Comparison of ENCODE assay signal across 22 mouse cellular contexts in genomic region chr11:57998168-57998567, GRCm38 (mm10). TPM values are rescaled to one million over a fixed set of nuclear protein-coding genes. Genes with fewer than 3 reads are reported as not detected.
DNase-seq lines count a peak whose midpoint lies in the region; ATAC-seq and TF ChIP-seq lines count a peak whose summit lies in the region.
"Had no signal": no experiment of that assay in that cellular context is flagged by ENCODE, and none has a peak within 500 bp of the region (broad histone marks: within the 10 kb centered on the region; RNA-seq: fewer than 3 reads in every experiment).

No protein-coding gene starts in this region.

- no peak for TF ChIP-seq CTCF in MEL (IDR thresholded peaks at IDR 0.05 in 2 of 3, conservative IDR thresholded peaks at IDR 0.05 in 1 of 3; ENCODE audit: control insufficient read depth in 1 of 3, insufficient read depth in 1 of 3, low read depth in 2 of 3, low read length in 3 of 3, poor library complexity in 1 of 3, severe bottlenecking in 1 of 3)

- H3K9ac ChIP-seq in liver, embryonic 13.5 days, result peak overlapping the region; percentile 16; the same call in 1 of the 2 replicates
- H3K9ac ChIP-seq in liver, embryonic 11.5 days (ENCODE audit: low read depth, low read length), result no peak overlapping the region
- peak overlapping the region; percentile 1; the same call in 1 of the 2 replicates for H3K9ac ChIP-seq in MEL (ENCODE audit: control insufficient read depth, low read depth, low read length, poor library complexity, severe bottlenecking)
- H3K9ac ChIP-seq: embryonic facial prominence, embryonic 12.5 days; embryonic facial prominence, embryonic 15.5 days; forebrain, postnatal 0 days; hindbrain, embryonic 12.5 days; hindbrain, embryonic 15.5 days had no signal

- H3K36me3 ChIP-seq in liver, embryonic 13.5 days, result no peaks in the 10 kb centered on the region
- H3K36me3 ChIP-seq in liver, embryonic 11.5 days (ENCODE audit: control insufficient read depth, insufficient read depth, low read length), result no peaks in the 10 kb centered on the region
- no peaks in the 10 kb centered on the region for H3K36me3 ChIP-seq in MEL (ENCODE audit: control insufficient read depth in 1 of 2, insufficient read depth in 2 of 2, low read length in 2 of 2)
- H3K36me3 ChIP-seq: embryonic facial prominence, embryonic 12.5 days; embryonic facial prominence, embryonic 15.5 days; hindbrain, embryonic 12.5 days; hindbrain, embryonic 15.5 days had no signal

- TF ChIP-seq POLR2A in MEL (IDR thresholded peaks at IDR 0.05; ENCODE audit: control insufficient read depth in 1 of 2, insufficient read depth in 1 of 2, low read depth in 1 of 2, low read length in 2 of 2, poor library complexity in 1 of 2), result no peak

- no peaks in the 10 kb centered on the region for H3K27me3 ChIP-seq in liver, embryonic 13.5 days
- no peaks in the 10 kb centered on the region for H3K27me3 ChIP-seq in liver, embryonic 11.5 days (replicated peaks; ENCODE audit: control insufficient read depth, insufficient read depth, low read length)
- no peaks in the 10 kb centered on the region for H3K27me3 ChIP-seq in MEL (ENCODE audit: control insufficient read depth in 1 of 2, insufficient read depth in 2 of 2, low read length in 2 of 2)
- H3K27me3 ChIP-seq: embryonic facial prominence, embryonic 15.5 days; hindbrain, embryonic 12.5 days; hindbrain, embryonic 15.5 days had no signal

- no peak for DNase-seq in liver, embryonic 13.5 days
- DNase-seq in liver, embryonic 11.5 days (ENCODE audit: low spot score), result no peak
- DNase-seq in MEL (ENCODE audit: low read depth, low spot score), result peak; percentile 77
- no peak for DNase-seq in right cerebral cortex, postnatal 36 days (ENCODE audit: low spot score in 2 of 2)
- DNase-seq in ovary, postnatal 10 days (ENCODE audit: low spot score), result no peak
- DNase-seq: adrenal gland, postnatal 36 days; cerebellum, adult 18-20 months; cerebellum, adult 9-10 months; cerebellum, postnatal 14 days; forebrain, postnatal 0 days; gastrocnemius, postnatal 10 days; gastrocnemius, postnatal 36 days; heart, adult 11 months had no signal

- H3K79me2 ChIP-seq in MEL (ENCODE audit: control insufficient read depth, insufficient read depth, low read length, poor library complexity), result no peaks in the 10 kb centered on the region

- no peak overlapping the region for H3K4me3 ChIP-seq in liver, embryonic 13.5 days (replicated peaks)
- no peak overlapping the region for H3K4me3 ChIP-seq in liver, embryonic 11.5 days (ENCODE audit: low read depth, low read length)
- H3K4me3 ChIP-seq in MEL (ENCODE audit: control insufficient read depth in 1 of 2, insufficient read depth in 1 of 2, low read depth in 2 of 2, low read length in 2 of 2), result 0 out of 4 replicates have a peak overlapping the region, but pooled peaks of 1 of the 2 experiments have one; percentile 20
- H3K4me3 ChIP-seq: embryonic facial prominence, embryonic 12.5 days; embryonic facial prominence, embryonic 15.5 days; hindbrain, embryonic 12.5 days; hindbrain, embryonic 15.5 days had no signal

- 41% methylated on average over 7 of the region's 7 CpGs for WGBS in liver, embryonic 13.5 days (ENCODE audit: insufficient replicate concordance)
- WGBS in liver, embryonic 11.5 days, result 49% methylated on average over 7 of the region's 7 CpGs

- TF ChIP-seq EP300 in MEL (IDR thresholded peaks at IDR 0.05; ENCODE audit: low read depth in 1 of 2, low read length in 2 of 2), result peak; percentile 37 to 41; a peak in 3 of 4 replicates

- no peaks in the 10 kb centered on the region for H3K9me3 ChIP-seq in liver, embryonic 13.5 days (replicated peaks)
- H3K9me3 ChIP-seq in liver, embryonic 11.5 days (ENCODE audit: control insufficient read depth, low read length), result no peaks in the 10 kb centered on the region
- no peaks in the 10 kb centered on the region for H3K9me3 ChIP-seq in MEL (replicated peaks; ENCODE audit: insufficient read depth, low read length)
- H3K9me3 ChIP-seq: embryonic facial prominence, embryonic 12.5 days; embryonic facial prominence, embryonic 15.5 days; hindbrain, embryonic 12.5 days; hindbrain, embryonic 15.5 days had no signal

- peaks cover 15% of the 10 kb centered on the region; the same call in 1 of the 2 replicates for H3K4me1 ChIP-seq in liver, embryonic 13.5 days (replicated peaks)
- peaks cover 6% of the 10 kb centered on the region; the same call in 1 of the 2 replicates for H3K4me1 ChIP-seq in liver, embryonic 11.5 days (replicated peaks; ENCODE audit: control insufficient read depth, insufficient read depth, low read length)
- H3K4me1 ChIP-seq in MEL (ENCODE audit: control insufficient read depth in 1 of 2, insufficient read depth in 2 of 2, low read length in 2 of 2), result peaks cover 7% of the 10 kb centered on the region in 2 experiments; a peak in 3 of 4 replicates
- H3K4me1 ChIP-seq: embryonic facial prominence, embryonic 12.5 days; embryonic facial prominence, embryonic 15.5 days; hindbrain, embryonic 15.5 days had no signal

- TF ChIP-seq RAD21 in MEL (IDR thresholded peaks at IDR 0.05; ENCODE audit: low read depth, low read length), result no peak

- no peak overlapping the region; the same call in 1 of the 2 replicates for H3K27ac ChIP-seq in liver, embryonic 13.5 days
- H3K27ac ChIP-seq in liver, embryonic 11.5 days (ENCODE audit: low read depth, low read length), result no peak overlapping the region; the same call in 1 of the 2 replicates
- H3K27ac ChIP-seq in MEL (ENCODE audit: control insufficient read depth, low read depth, low read length), result no peak overlapping the region
- H3K27ac ChIP-seq: embryonic facial prominence, embryonic 12.5 days; embryonic facial prominence, embryonic 15.5 days; hindbrain, embryonic 12.5 days; hindbrain, embryonic 15.5 days had no signal

- ATAC-seq in liver, embryonic 13.5 days (ENCODE audit: low read depth), result no peak
- ATAC-seq in liver, embryonic 11.5 days (replicated peaks; ENCODE audit: low FRiP score), result no peak
- ATAC-seq in granulocyte monocyte progenitor cell, adult 5-6 weeks (replicated peaks; ENCODE audit: poor library complexity, severe bottlenecking), result peak; percentile 37
- ATAC-seq: activated CD4-positive, CD25-positive, alpha-beta regulatory T cell, adult 4 months; CD4-positive, CD25-positive, alpha-beta regulatory T cell, adult 4 months; forebrain, embryonic 14.5 days; forebrain, postnatal 0 days had no signal

- no peak overlapping the region for H3K4me2 ChIP-seq in liver, embryonic 13.5 days
- no peak overlapping the region for H3K4me2 ChIP-seq in liver, embryonic 11.5 days
- H3K4me2 ChIP-seq: embryonic facial prominence, embryonic 12.5 days; embryonic facial prominence, embryonic 15.5 days; heart, embryonic 11.5 days; hindbrain, embryonic 12.5 days; hindbrain, embryonic 15.5 days had no signal

TF ChIP-seq in MEL, 35 proteins besides CTCF, POLR2A, EP300 and RAD21:
- TF ChIP-seq BHLHE40 (IDR thresholded peaks at IDR 0.05; ENCODE audit: borderline replicate concordance, low read depth, low read length) (no peak), POLR2AphosphoS5 (IDR thresholded peaks at IDR 0.05; ENCODE audit: borderline replicate concordance, low read depth, low read length) (no peak), SIN3A (IDR thresholded peaks at IDR 0.05; ENCODE audit: low read length) (peak; percentile 18; the same call in 1 of the 2 replicates), GATA1 (IDR thresholded peaks at IDR 0.05; ENCODE audit: low read depth, low read length) (peak; percentile 31; the same call in 1 of the 2 replicates), POLR2AphosphoS2 (IDR thresholded peaks at IDR 0.05; ENCODE audit: low read length) (no peak), MAZ (IDR thresholded peaks at IDR 0.05; ENCODE audit: low read depth, low read length) (peak; percentile 56; the same call in 1 of the 2 replicates), RCOR1 (IDR thresholded peaks at IDR 0.05; ENCODE audit: low read depth, low read length) (0 out of 2 replicates have a peak, but pooled peaks have one; percentile 23), ZMIZ1 (IDR thresholded peaks at IDR 0.05; ENCODE audit: low read depth, low read length) (no peak), ZKSCAN1 (IDR thresholded peaks at IDR 0.05; ENCODE audit: low read depth, low read length) (no peak), MAX (IDR thresholded peaks at IDR 0.05; ENCODE audit: low read length) (0 out of 2 replicates have a peak, but pooled peaks have one; percentile 18), TBP (IDR thresholded peaks at IDR 0.05; ENCODE audit: low read depth, low read length) (no peak), SMC3 (IDR thresholded peaks at IDR 0.05; ENCODE audit: low read depth, low read length) (peak; percentile 11; the same call in 1 of the 2 replicates), MXI1 (IDR thresholded peaks at IDR 0.05; ENCODE audit: low read depth, low read length) (0 out of 2 replicates have a peak, but pooled peaks have one; percentile 40)

RNA-seq across cellular contexts. Expression of gene Larp1, which starts 10.7 kb away (rescaled TPM):
- polyA plus RNA-seq in liver, embryonic 13.5 days (2015; fragmentation: Nextera tagmentation; extraction: Ambion mirVana), result 19.9 and 21.6 TPM in 2 replicates
- polyA plus RNA-seq in liver, embryonic 11.5 days (2014; fragmentation: Nextera tagmentation; extraction: Ambion mirVana), result 37.2 and 43.0 TPM in 2 replicates
- total RNA-seq in MEL (2012; rRNA removed), result 73.9 and 88.3 TPM in 2 replicates
- 1,000 to 10,000 TPM in 1 of 2 experiments, 100 to 1,000 TPM in 1; 201 to 2,325 TPM for polyA plus RNA-seq in MEL (2012; ENCODE audit: insufficient read depth in 1 of 2, insufficient read length in 2 of 2, low read depth in 1 of 2, low replicate concordance in 2 of 2, missing spikeins in 1 of 2)
- 140 and 152 TPM in 2 replicates for total RNA-seq in granulocyte monocyte progenitor cell, adult 5-6 weeks (2014; fragmentation: Nextera tagmentation)
- 57.4 and 70.4 TPM in 2 replicates for total RNA-seq in granulocyte monocyte progenitor cell, adult 5-6 weeks (2017)
